Mouse (Mus musculus): ENCODE data around the gene Lrfn1. TPM values are rescaled to one million over a fixed set of nuclear protein-coding genes. Genes with fewer than 3 reads are reported as not detected.

Lrfn1 gene
- polyA plus RNA-seq, 1 experiment from 2014 or later, result 23.4 TPM

Other genes with a start within 250 kb of the Lrfn1 start
- 7.8 and 7.9 TPM in 2 replicates for gene Eid2, start 184.1 kb upstream of the Lrfn1 start, polyA plus RNA-seq (2014; fragmentation: Nextera tagmentation; extraction: Ambion mirVana)
- gene Eid2b, start 174.2 kb upstream of the Lrfn1 start, polyA plus RNA-seq (2014; fragmentation: Nextera tagmentation; extraction: Ambion mirVana), result 33.5 and 33.9 TPM in 2 replicates
- gene Selenov, start 160.8 kb upstream of the Lrfn1 start, polyA plus RNA-seq (2014; fragmentation: Nextera tagmentation; extraction: Ambion mirVana), result 0.70 and 1.5 TPM in 2 replicates
- gene Dll3, start 149.7 kb upstream of the Lrfn1 start, polyA plus RNA-seq (2014; fragmentation: Nextera tagmentation; extraction: Ambion mirVana), result 21.2 and 21.8 TPM in 2 replicates
- 132 and 139 TPM in 2 replicates for gene Timm50, start 139.9 kb upstream of the Lrfn1 start, polyA plus RNA-seq (2014; fragmentation: Nextera tagmentation; extraction: Ambion mirVana)
- gene Supt5, start 113.2 kb upstream of the Lrfn1 start, polyA plus RNA-seq (2014; fragmentation: Nextera tagmentation; extraction: Ambion mirVana), result 77.1 and 87.1 TPM in 2 replicates
- 498 and 551 TPM in 2 replicates for gene Rps16, start 101.3 kb upstream of the Lrfn1 start, polyA plus RNA-seq (2014; fragmentation: Nextera tagmentation; extraction: Ambion mirVana)
- 15.9 and 23.5 TPM in 2 replicates for gene Plekhg2, start 79.4 kb upstream of the Lrfn1 start, polyA plus RNA-seq (2014; fragmentation: Nextera tagmentation; extraction: Ambion mirVana)
- gene Zfp36, start 71.7 kb upstream of the Lrfn1 start, polyA plus RNA-seq (2014; fragmentation: Nextera tagmentation; extraction: Ambion mirVana), result 2.6 and 3.7 TPM in 2 replicates
- 38.3 and 42.2 TPM in 2 replicates for gene Med29, start 59.3 kb upstream of the Lrfn1 start, polyA plus RNA-seq (2014; fragmentation: Nextera tagmentation; extraction: Ambion mirVana)
- gene Paf1, start 59.0 kb upstream of the Lrfn1 start, polyA plus RNA-seq (2014; fragmentation: Nextera tagmentation; extraction: Ambion mirVana), result 81.9 and 87.2 TPM in 2 replicates
- 1.8 and 3.9 TPM in 2 replicates for gene Gmfg, start 14.5 kb upstream of the Lrfn1 start, polyA plus RNA-seq (2014; fragmentation: Nextera tagmentation; extraction: Ambion mirVana)
- gene Ifnl2, start 58.5 kb downstream of the Lrfn1 start, polyA plus RNA-seq (2014; fragmentation: Nextera tagmentation; extraction: Ambion mirVana), result not detected in 2 replicates
- gene Ifnl3, start 70.9 kb downstream of the Lrfn1 start, polyA plus RNA-seq (2014; fragmentation: Nextera tagmentation; extraction: Ambion mirVana), result not detected in 2 replicates
- not detected in 2 replicates for gene Sycn, start 88.9 kb downstream of the Lrfn1 start, polyA plus RNA-seq (2014; fragmentation: Nextera tagmentation; extraction: Ambion mirVana)
- 0.17 TPM in 1 of 2 replicates, not detected in the other for gene Nccrp1, start 95.3 kb downstream of the Lrfn1 start, polyA plus RNA-seq (2014; fragmentation: Nextera tagmentation; extraction: Ambion mirVana)
- 24.3 and 25.1 TPM in 2 replicates for gene Samd4b, start 146.2 kb downstream of the Lrfn1 start, polyA plus RNA-seq (2014; fragmentation: Nextera tagmentation; extraction: Ambion mirVana)
- gene Pak4, start 146.2 kb downstream of the Lrfn1 start, polyA plus RNA-seq (2014; fragmentation: Nextera tagmentation; extraction: Ambion mirVana), result 10.6 and 15.5 TPM in 2 replicates
- 0.19 TPM in 1 of 2 replicates, not detected in the other for gene Acp7, start 179.4 kb downstream of the Lrfn1 start, polyA plus RNA-seq (2014; fragmentation: Nextera tagmentation; extraction: Ambion mirVana)
- gene Fbxo27, start 240.9 kb downstream of the Lrfn1 start, polyA plus RNA-seq (2014; fragmentation: Nextera tagmentation; extraction: Ambion mirVana), result 6.7 and 11.8 TPM in 2 replicates

All from neural tube, embryonic 14.5 days (tissue).